Mouse (Mus musculus): ENCODE measurements around the gene Il5.

Gene Il5

DNA sequence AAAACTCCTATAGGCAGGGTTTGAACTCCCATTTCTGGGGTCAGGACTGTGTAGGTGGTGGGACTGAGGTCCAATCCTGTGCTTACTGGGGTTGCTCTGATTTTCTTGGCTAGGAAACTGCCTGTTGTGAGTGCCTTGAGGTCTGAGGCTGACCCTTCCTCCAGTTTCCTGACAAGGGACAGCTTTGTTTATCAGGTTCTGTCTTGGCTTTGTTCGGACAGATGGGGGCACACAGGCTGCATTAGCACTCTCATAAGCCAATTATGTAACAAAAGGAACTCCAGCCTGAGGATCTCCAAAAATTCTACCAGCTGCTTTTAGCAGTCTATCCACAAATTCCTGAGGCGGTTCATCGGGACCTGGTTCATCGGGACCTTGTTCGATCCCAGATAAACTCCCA is 21.8 kb downstream of the Il5 start:
- DNase-seq (ENCODE audit: low read depth): no peak

DNA sequence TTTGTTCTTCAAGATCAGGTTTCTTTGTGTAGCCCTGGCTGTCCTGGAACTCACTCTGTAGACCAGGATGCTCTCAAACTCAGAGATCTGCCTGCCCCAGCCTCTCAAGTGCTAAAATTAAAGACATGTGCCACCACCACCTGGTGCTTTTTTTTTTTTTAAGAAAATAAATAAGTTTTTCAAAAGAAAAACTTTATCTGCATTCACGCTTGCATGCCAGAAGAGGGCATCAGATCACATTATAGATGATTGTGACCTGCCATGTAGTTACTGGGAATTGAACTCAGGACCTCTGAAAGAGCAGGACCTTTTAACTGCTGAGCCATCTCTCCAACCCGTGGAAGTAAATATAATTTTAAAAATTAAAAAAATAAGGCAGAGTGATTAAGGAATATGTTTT is 24.7 kb downstream of the Il5 start:
- peak; percentile 24 for DNase-seq (ENCODE audit: low read depth)

DNA sequence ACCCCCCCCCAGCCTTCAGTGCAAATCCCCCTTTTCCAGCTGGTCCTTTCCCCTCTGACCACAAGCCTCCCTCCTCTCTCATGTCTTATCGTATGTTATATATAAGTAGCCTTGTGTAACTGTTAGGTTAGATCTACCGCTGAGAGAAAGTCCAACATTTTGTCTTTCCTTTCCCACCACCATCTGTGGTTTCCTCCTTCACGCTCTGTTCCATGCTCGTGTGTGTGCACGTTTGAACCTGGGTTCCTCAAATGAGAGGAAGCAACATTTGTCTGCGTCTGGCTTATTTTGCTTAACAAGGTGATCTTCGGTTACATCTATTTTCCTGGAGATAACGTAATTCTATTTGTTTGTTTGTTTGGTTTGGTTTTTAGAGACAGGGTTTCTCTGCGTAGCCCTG is 27.4 kb downstream of the Il5 start:
- DNase-seq (ENCODE audit: low read depth): no peak

DNA sequence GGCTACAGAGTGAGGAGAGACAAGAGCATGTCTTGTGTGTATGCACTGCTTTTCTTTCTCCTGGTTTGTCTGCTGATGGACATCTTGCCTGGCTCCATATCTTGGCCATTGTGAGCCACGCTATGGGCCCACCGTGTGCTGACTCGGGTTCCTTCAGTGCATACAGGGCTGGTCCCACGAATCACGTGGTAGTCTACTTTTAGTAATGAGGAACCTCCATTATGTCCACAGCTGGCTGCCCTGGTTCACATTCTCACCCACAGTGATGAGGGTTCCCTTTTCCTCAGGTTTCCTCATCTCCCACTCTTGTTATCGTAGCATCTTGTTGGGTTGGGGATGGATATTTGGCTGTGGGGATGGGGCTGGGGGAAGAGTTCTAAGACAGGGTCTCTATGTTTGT is 28.0 kb downstream of the Il5 start:
- no peak for DNase-seq (ENCODE audit: low read depth)

DNA sequence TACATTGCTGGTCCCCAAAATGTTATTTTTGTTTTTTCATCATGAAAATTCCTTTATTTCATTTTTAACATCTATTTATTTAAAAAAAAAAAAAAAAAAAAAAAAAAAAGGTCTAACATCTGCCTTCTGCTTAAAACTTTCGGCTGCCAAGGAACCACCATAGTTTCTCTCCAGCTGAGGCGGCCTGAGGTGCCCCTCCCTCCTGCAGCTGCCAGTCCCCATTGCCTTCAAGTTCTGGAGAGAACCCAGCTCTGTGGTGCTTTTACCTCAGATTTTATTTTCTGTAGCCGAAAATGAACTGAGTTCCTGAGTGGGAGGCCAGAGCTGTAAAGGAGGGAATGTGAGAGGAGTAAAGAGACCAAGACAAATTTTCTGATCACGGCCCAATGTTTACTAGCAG is 28.7 kb downstream of the Il5 start:
- no peak for DNase-seq (ENCODE audit: low read depth)

DNA sequence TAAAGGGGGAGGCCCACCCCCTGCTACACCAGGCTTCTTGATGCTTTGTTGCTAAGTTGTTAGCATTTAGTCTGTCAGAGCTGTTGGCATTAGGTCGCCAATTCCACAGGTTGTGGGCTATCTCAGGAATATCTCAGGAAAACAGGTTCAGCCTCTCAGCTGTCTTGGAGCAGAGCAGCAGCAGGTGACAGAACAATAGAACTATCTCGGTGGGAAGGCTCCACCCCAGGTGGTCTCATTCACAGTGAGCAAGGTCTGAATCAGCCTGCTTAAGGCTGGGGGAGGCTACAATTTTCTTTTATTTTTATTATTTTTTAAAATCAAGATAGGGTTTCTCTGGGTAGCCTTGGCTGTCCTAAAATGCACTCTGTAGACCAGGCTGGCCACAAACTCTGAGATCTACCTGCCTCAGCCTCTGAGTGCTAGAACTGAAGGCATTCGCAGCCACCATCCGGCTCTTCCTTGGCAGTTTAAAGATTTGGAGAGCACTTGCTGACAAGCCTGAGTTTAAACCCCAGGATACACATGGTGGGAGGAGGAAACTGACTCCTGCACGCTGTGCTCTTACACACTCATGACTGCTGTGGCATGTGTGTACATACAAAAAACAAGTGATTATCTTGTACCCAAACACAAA is 29.2 kb downstream of the Il5 start:
- DNase-seq (ENCODE audit: low read depth): no peak

DNA sequence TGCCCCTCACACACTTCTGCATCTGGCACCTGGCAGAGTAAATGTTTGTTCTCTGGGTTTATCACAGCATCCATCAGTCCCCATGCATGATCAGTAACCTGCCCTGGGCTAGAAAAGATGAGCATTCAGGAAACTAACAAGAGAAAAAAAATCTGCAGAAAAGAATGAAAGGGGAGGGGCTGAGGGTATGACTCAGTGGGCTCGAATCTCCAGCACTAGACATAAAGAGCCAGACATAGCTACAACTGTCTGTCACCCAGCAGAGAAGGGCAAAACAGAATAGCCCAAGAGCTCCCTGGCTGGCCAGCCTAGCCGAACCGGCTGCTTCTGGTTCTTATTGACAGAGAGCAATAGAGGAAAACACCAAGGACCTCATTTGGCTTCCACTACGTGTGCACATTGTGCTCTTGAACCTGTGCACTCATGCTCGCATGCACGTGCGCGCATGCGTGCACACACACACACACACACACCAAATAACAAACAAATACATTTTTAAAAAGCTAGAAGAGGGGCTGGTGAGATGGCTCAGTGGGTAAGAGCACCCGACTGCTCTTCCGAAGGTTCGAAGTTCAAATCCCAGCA is 34.5 kb downstream of the Il5 start:
- DNase-seq (ENCODE audit: low read depth): peak; percentile 32

DNA sequence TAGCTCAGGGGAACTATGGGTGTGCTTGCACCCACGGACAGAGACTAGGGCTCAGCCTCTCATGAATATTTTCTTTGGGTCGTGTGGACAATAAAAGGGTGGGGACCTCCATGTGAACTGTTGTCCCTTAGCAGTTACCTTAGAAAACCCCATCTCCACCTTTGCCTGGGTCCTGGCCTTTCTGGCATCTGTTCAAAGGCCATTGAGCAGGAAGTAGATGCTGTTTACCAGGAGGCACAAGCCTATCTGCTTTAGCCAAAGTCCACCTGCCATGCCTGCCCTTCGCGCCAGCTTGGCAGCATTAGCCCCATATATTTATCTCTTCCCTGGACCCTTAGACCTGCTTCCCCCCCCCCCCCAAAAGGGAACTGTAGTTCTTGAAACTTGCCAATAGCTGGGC is 37.0 kb downstream of the Il5 start:
- DNase-seq (ENCODE audit: low read depth): peak; percentile 19

DNA sequence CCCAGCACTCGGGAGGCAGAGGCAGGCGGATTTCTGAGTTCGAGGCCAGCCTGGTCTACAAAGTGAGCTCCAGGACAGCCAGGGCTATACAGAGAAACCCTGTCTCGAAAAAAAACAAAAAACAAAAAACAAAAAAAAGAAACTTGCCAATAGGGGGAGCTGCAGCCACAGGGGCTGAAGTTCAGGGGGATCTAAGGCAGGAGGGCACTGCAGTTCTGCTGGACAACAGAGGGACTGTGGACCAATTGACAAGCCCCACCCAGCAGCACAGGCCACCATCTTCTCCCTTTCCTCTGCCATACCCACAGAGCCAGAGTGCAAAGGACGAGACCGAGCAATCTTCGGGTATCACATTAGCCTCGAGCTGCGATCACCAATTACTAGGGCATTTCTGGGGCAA is 37.4 kb downstream of the Il5 start:
- DNase-seq (ENCODE audit: low read depth): peak; percentile 66

DNA sequence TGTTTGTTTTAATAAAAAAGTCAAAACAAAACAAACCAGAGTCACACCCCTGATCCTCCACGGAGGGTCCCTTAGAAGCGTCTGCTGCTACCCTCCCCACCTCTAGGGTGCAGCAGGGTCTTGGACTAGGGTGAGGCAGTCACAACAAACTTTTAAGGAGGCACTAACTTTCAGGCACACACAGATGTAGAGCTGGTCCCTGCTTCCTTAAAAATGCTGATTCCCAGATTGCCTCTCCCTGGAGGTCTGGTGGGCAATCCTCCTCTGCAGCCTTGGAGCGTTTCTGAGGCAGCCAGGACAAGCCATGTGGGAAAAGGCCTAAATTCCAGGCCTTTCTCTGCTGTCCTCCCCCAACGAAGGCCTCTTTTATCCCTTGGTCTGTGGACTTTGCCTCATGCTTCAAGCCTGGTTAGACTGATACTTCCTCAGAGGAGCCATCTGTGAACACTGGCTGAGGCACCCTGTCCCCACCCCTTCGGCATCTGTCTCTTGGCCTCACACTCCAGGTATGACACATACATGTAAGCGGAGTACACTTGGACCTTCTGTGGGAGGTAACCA is 38.3 kb downstream of the Il5 start:
- DNase-seq (ENCODE audit: low read depth): peak; percentile 54

DNA sequence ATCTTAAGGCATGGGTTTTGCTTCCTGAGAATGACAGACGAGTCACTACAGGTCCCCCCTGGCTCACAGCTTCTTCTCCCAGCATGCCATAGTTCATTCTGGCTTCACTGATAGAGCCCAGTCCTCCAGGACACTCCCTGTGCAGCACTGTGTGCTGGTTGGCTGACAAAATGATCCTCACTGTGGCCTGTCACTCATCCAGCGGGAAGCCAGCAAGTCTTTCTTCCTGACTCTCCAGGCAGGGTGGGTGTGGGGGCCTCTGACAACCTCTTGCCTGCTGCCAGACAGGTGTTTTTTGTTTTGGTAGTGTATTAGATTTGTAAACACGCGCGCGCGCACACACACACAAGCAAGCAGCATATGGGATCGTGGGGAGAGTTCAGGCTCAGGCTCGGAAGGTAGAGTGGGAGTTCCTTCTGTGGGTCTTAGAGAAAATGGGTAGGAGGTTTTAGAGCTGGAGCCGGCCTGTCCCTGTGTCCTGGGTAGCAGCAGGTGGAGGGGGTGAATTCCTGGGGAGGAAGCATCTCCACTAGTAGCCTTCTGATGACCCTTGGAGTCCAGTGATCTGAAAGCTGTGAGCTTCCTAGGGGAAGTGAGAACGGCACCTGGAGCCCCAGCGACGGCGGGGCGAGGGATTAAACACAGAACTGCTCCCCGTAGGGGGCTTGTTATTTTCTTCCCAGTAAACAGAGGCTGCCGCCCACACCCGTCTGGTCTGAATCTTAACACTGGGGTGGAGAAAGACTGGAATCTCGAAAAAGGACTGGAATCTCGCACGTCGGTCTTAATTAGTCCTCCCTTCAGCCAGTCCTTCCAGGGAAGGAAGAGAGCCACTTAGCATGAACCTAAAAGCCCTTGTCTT is 39.2 kb downstream of the Il5 start:
- peak; percentile 2 for DNase-seq (ENCODE audit: low read depth)

DNA sequence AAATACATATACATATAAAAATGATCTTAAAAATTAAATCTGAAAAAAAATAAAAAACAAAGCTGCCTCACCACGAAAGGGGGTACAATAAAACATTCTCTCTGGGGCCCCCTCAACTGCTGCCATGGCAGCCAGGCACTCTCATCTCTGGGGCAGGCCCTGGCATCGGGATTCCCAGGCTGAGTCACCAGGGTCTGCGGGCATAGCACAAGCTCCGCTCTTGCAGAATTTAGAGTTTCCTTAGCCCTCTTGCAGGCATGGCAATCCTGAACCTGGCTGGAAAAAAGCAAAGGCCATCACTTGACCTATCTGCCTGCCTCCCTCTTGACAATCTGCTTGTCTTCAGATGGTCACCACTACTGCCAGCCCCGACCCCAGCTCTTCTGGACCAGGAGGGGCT is 40.7 kb downstream of the Il5 start:
- DNase-seq (ENCODE audit: low read depth): no peak

DNA sequence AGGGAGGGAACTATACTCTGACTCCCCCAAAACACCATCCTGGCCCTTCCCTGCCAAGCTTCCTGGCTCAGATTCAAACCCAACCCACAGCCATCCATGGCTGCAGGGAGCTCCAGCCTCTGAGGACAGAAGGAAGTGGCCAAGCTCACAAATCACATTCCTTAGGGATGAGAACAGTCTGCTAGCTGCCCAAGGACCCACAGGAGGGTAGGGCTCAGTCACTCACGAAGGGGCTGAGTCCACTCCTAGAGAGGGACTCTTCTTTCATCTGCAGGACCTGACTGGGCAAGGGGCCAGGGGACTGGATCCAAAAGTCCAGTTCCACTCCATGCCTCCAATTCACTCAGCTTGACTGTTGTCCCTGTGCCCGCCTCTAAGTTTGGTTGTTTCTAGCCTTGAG is 41.2 kb downstream of the Il5 start:
- DNase-seq (ENCODE audit: low read depth): no peak

DNA sequence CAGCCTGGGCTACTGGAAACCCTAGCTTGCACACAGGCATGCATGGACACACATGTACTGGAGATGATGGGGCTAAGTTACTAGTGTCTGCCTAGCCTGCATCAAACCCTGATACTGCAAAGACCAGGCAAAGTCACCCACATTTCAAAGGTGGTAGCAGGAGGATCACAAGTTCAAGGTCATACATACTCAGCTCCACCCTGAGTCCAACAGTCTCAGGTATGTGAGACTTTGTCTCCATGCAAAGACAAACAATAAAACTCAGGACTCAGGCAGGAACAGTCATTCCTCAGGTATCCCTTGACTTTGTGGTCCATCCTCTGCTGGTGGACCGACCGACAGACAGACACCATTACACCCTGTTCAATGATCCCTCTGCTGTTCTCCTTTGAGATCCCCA is 41.8 kb downstream of the Il5 start:
- peak; percentile 47 for DNase-seq (ENCODE audit: low read depth)

DNA sequence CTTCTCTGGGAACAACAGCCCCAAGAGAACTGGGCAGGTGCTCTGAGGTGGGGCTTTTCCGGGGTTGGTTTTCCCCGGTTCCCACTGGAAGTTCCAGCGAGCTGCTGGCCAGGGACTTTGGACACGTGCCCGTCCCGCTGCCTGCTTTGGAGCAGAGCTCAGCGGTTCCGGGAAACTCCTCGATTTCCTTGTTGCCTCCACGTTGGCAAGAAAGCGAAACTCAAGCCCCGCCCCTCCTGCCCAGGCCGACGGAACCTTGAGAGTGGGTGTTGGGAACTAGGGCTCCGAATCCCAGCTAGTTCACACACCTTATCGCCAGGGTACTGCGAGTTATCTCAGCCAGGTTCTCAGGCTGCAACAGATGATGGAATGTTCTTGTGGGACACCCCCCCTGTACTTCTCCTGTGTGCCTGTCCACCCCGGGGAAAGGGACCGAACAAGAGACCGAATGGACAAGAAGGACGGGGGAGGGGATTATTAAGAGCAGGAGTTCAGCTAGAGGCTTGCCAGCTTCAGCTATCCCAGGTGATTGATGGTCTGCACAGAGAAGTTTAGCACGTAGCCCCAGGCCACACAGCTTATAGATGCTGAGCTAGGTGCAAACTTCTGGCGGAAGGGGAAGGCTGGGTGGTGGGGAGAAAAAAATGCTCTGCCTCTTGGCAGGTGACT is 42.4 kb downstream of the Il5 start:
- no peak for DNase-seq (ENCODE audit: low read depth)

DNA sequence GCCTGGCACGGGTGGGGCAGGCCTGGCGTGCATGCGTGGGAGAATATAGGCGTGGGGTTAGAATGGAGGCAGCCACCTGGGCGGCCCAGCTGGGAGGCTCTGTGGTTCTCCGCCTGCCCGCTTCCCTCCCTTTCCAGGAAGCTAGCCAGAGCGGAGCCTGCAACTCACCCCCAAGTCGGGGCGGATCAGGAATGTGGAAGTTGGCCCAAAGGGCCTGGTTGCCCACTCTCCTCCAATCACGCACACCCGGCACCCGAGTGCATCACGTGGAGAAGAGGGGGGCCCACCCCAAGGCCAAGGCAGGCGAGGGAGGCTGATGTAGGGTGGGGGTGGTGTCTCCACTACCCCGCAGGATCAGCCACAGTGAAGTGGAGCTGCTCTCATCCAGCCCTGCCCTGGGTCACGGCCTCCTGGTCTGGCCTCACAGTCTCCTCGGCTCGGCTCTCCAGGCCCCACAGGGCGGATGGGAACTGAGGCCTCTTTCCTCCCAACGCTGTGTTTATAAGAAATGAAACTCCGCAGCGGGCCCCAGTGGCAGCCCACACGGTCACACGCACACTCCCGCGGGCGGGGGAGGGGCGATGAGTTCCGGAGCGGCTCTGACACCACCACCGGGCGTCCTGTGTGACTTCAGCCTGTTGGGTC is 43.0 kb downstream of the Il5 start:
- peak; percentile 95 for DNase-seq (ENCODE audit: low read depth)

DNA sequence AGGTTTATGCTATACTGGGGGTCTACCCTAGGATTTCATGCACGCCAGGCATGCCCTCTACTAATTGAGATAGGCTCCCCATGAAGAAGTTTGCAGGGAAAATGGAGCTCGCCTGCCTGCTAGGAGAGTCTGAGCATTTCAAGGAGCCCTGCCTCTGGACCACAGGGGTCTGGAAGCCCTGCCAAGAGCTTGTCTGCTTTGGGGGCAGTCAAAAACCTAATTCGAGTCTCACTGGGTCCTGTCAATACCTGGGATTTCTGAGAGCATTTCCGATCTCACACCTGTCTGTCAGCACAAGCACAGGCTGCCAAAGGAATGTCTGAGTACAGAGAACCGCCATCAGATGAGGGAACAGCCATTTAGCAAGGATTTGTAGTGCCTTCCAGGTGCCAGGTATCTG is 44.0 kb downstream of the Il5 start:
- peak; percentile 30 for DNase-seq (ENCODE audit: low read depth)

DNA sequence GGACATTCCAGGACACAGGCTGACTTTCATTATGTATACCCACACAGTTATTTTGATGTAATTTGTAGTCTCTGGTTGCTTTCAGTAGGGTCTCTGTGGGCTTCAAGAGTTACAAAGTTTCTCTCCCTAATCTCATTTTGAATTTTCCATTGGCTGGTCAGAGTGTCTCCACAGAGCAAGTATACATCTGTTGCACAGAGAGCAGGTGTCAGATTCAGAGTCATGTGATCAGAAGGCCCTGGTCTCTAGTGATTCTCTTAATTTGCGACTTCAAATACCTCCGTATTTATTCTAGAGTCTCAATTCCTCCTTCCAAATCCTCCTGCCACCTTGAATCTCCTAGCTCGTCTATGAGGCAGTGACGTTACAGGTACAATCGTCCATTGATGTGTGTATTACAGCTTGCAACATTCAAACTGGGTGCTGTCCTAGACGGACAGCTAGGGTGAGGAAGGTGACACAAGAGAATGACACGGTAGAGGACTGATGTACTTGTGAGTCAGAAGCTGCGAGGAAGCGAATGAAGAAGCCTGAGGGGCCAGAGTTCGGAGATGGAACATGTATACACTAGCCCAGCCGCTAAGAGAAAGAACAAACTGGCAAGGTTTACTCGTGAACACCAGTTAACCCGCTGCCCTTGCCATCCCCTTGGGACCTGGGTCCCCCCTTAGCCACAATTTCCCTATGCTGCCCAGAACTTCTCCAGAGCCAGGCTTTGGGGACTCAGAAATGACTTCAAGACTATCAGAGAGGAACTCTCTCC is 48.0 kb downstream of the Il5 start:
- DNase-seq (ENCODE audit: low read depth): peak; percentile 54

DNA sequence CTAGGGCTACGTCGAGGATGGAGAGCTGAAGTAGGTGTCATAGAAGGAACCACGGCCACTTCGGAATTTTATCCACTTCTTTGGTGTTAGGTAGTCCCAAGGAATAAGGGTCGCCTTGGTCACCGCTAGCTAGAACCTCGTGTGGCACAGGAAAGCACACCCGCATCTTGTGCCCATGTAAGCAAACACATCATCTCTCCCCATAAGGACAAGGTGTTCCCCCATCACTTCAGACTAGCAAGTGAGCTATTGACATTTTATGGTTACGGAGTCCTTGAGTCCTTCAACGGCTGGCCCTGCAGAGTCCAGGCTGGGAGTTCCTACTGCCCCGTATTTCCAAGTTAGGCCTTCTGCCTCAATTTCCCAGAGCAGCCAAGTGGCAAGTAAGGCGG is 48.6 kb downstream of the Il5 start:
- DNase-seq (ENCODE audit: low read depth): no peak

DNA sequence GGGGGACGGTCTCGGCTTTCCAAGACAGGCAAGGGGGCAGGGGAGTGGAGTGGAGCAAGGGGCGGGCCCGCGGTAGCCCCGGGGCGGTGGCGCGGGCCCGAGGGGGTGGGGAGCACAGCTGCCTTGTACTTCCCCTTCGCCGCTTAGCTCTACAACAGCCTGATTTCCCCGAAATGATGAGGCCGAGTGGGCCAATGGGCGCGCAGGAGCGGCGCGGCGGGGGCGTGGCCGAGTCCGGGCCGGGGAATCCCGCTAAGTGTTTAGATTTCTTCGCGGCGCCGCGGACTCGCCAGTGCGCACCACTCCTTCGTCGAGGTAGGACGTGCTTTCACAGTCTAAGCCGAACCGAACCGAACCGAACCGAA is 49.1 kb downstream of the Il5 start, which contains the start of gene Irf1:
Gene Irf1, plus strand, starts transcription at position 255 of the 365 bp plus-strand sequence.
- DNase-seq (ENCODE audit: low read depth): peak; percentile 98

DNA sequence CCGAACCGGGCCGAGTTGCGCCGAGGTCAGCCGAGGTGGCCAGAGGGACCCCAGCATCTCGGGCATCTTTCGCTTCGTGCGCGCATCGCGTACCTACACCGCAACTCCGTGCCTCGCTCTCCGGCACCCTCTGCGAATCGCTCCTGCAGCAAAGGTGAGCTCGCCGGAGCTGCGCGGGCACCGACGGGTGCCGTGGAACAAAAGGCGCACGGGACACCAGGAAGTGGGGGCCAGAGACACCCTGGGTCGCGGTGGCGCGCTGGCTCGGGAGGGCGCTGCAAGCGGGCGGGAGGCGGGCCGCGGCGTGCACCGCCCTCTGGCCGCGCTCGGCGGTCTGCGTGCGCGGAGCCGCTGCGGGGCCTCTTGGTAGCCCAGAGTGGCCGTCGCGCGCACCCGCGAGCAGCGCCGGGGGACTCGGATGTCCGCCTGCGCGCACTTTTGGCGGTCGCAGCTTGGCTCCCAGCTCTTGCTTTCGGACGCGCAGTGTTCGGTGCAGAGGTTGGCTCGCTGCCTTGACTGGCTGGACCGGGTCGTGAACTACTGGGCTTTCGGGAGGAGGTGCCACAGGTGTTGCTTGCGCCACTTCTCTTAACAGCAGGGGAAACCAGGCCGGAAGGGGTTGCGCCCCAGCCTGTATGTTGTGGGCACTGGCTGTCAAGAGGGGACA is 49.7 kb downstream of the Il5 start:
- no peak for DNase-seq (ENCODE audit: low read depth)
